Mouse (Mus musculus): Measurements from ENCODE around the gene Trp53tg5.

Trp53tg5 gene

GRCm38 (mm10) chr2:164473624-164474023, at the start of gene Trp53tg5:
TSS of gene Trp53tg5 (minus strand) at chr2:164473724.
- DNase-seq (ENCODE audit: low spot score), result no peak

GRCm38 (mm10) chr2:164522280-164522679, 48.8 kb upstream of the Trp53tg5 start:
- no peak for DNase-seq (ENCODE audit: low spot score)

- DNase-seq (ENCODE audit: low spot score), result no peak
Observed at GRCm38 (mm10) chr2:164521841-164522240, 48.3 kb upstream of the Trp53tg5 start.

- DNase-seq (ENCODE audit: low spot score), result peak; percentile 40
Observed at GRCm38 (mm10) chr2:164520782-164521181, 47.3 kb upstream of the Trp53tg5 start.

- no peak for DNase-seq (ENCODE audit: low spot score)
Observed at GRCm38 (mm10) chr2:164519171-164519526, 45.6 kb upstream of the Trp53tg5 start.

- DNase-seq (ENCODE audit: low spot score), result no peak
Observed at GRCm38 (mm10) chr2:164518266-164519170, 45.0 kb upstream of the Trp53tg5 start.

- peak; percentile 53 for DNase-seq (ENCODE audit: low spot score)
Observed at GRCm38 (mm10) chr2:164517485-164518221, 44.1 kb upstream of the Trp53tg5 start.

GRCm38 (mm10) chr2:164516592-164516991, 43.1 kb upstream of the Trp53tg5 start:
- DNase-seq (ENCODE audit: low spot score), result no peak

GRCm38 (mm10) chr2:164515897-164516296, 42.4 kb upstream of the Trp53tg5 start:
- no peak for DNase-seq (ENCODE audit: low spot score)

GRCm38 (mm10) chr2:164514916-164515315, 41.4 kb upstream of the Trp53tg5 start:
- DNase-seq (ENCODE audit: low spot score), result no peak

GRCm38 (mm10) chr2:164513389-164513788, 39.9 kb upstream of the Trp53tg5 start:
- no peak for DNase-seq (ENCODE audit: low spot score)

GRCm38 (mm10) chr2:164512121-164512909, 38.8 kb upstream of the Trp53tg5 start:
- no peak for DNase-seq (ENCODE audit: low spot score)

- no peak for DNase-seq (ENCODE audit: low spot score)
Observed at GRCm38 (mm10) chr2:164510621-164511190, 37.2 kb upstream of the Trp53tg5 start.

GRCm38 (mm10) chr2:164507811-164508210, 34.3 kb upstream of the Trp53tg5 start:
- no peak for DNase-seq (ENCODE audit: low spot score)

GRCm38 (mm10) chr2:164505619-164506347, 32.3 kb upstream of the Trp53tg5 start:
- DNase-seq (ENCODE audit: low spot score), result no peak

- DNase-seq (ENCODE audit: low spot score), result no peak
Observed at GRCm38 (mm10) chr2:164504919-164505318, 31.4 kb upstream of the Trp53tg5 start.

- DNase-seq (ENCODE audit: low spot score), result peak; percentile 42
Observed at GRCm38 (mm10) chr2:164500511-164500910, 27.0 kb upstream of the Trp53tg5 start.

- DNase-seq (ENCODE audit: low spot score), result no peak
Observed at GRCm38 (mm10) chr2:164499317-164499716, 25.8 kb upstream of the Trp53tg5 start.

- no peak for DNase-seq (ENCODE audit: low spot score)
Observed at GRCm38 (mm10) chr2:164497691-164498268, 24.3 kb upstream of the Trp53tg5 start.

GRCm38 (mm10) chr2:164496847-164497690, 23.5 kb upstream of the Trp53tg5 start, which contains the start of gene Pigt:
TSS of gene Pigt (plus strand) at chr2:164497520.
- peak; percentile 88 for DNase-seq (ENCODE audit: low spot score)
